ENCODE assay signal across 8 mouse cellular contexts in the genomic region with DNA sequence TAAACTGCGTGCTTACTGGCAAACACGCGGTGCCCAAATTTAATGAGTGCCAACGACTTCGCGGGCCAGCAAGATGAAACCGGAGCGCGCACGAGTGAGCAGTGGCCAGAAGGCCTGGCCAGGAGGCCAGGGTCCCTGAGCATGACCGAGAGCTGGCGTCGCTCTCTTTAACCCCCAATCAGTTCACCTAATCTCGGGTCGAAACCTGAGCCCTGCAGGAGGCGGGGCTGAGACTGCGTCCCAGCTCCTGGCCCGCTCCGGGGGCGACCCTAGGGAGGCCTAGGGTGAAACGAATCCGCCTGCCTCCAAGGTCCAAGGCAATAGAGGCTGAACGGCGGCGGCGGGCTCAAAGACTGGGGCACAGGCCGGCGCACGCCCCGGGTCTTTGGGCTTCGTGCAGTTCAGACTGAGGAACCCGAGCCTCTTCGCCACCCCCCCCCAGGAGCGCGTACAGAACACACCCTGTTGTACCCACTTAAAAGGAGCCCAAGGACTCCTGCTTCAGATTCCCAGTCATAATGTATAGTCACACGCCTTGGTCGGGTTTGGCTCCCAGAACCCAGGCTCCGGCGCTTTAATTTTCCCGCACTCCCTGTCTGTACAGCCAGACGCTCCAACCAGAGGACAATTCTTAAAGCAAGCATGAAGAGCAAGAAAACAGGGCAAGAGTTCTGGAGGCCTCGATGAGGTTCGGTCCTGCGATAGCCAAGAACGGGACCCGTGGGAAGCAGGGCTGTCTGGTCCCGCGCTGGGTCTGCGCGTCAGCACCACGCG. TPM values are rescaled to one million over a fixed set of nuclear protein-coding genes. Genes with fewer than 3 reads are reported as not detected.
DNase-seq lines count a peak whose midpoint lies in the region; ATAC-seq lines count a peak whose summit lies in the region.

No protein-coding gene starts in this region.

- no peaks in the 10 kb centered on the region for H3K36me3 ChIP-seq in embryonic facial prominence, embryonic 10.5 days (replicated peaks)
- H3K36me3 ChIP-seq in hindbrain, embryonic 16.5 days (ENCODE audit: control insufficient read depth, insufficient read depth, low read length) = no peaks in the 10 kb centered on the region
- H3K36me3 ChIP-seq in megakaryocyte, embryonic 14.5 days (replicated peaks; ENCODE audit: low read length) = no peaks in the 10 kb centered on the region

- 0 out of 2 replicates have a peak, but pooled peaks have one; percentile 5 for ATAC-seq in hindbrain, embryonic 16.5 days
- no peak for ATAC-seq in inflammation-experienced regulatory T-cells, adult 6 months

- no peaks in the 10 kb centered on the region for H3K9me3 ChIP-seq in embryonic facial prominence, embryonic 10.5 days
- H3K9me3 ChIP-seq in hindbrain, embryonic 16.5 days (ENCODE audit: control insufficient read depth, low read length) = no peaks in the 10 kb centered on the region
- H3K9me3 ChIP-seq in megakaryocyte, embryonic 14.5 days = peaks cover 9% of the 10 kb centered on the region; the same call in 1 of the 2 replicates

- under 1% methylated on average over 52 of the region's 52 CpGs for WGBS in embryonic facial prominence, embryonic 10.5 days
- 1% methylated on average over 50 of the region's 52 CpGs for WGBS in hindbrain, embryonic 16.5 days

- H3K9ac ChIP-seq in hindbrain, embryonic 16.5 days (ENCODE audit: low read depth, low read length) = no peak overlapping the region

- H3K27ac ChIP-seq in embryonic facial prominence, embryonic 10.5 days (replicated peaks) = no peak overlapping the region
- no peak overlapping the region for H3K27ac ChIP-seq in hindbrain, embryonic 16.5 days (ENCODE audit: low read depth, low read length)

- peaks cover 100% of the 10 kb centered on the region for H3K27me3 ChIP-seq in embryonic facial prominence, embryonic 10.5 days (replicated peaks; ENCODE audit: low read depth, poor library complexity, severe bottlenecking)
- H3K27me3 ChIP-seq in hindbrain, embryonic 16.5 days (replicated peaks; ENCODE audit: control insufficient read depth, insufficient read depth, low read length) = peaks cover 48% of the 10 kb centered on the region
- H3K27me3 ChIP-seq in megakaryocyte, embryonic 14.5 days (replicated peaks) = peaks cover 88% of the 10 kb centered on the region

- peak overlapping the region; percentile 42 for H3K4me3 ChIP-seq in embryonic facial prominence, embryonic 10.5 days
- H3K4me3 ChIP-seq in hindbrain, embryonic 16.5 days (ENCODE audit: low read length) = peak overlapping the region; percentile 28
- peak overlapping the region; percentile 76 for H3K4me3 ChIP-seq in megakaryocyte, embryonic 14.5 days (replicated peaks)

- peaks cover 56% of the 10 kb centered on the region for H3K4me1 ChIP-seq in embryonic facial prominence, embryonic 10.5 days
- peaks cover 39% of the 10 kb centered on the region for H3K4me1 ChIP-seq in hindbrain, embryonic 16.5 days (ENCODE audit: control insufficient read depth, insufficient read depth, low read depth, low read length)
- H3K4me1 ChIP-seq in megakaryocyte, embryonic 14.5 days = peaks cover 51% of the 10 kb centered on the region

- peak; percentile 19 for DNase-seq in right cerebral cortex, postnatal 4 days
- no peak for DNase-seq in right cerebral cortex, adult 18-20 months
- DNase-seq in embryonic facial prominence, embryonic 10.5 days (ENCODE audit: low spot score) = peak; percentile 76
- peak; percentile 45 for DNase-seq in testis, postnatal 10 days (ENCODE audit: low spot score)
- no peak for DNase-seq in urinary bladder, postnatal 4 days (ENCODE audit: low spot score in 2 of 2)

- peak overlapping the region; percentile 49 for H3K4me2 ChIP-seq in hindbrain, embryonic 16.5 days (ENCODE audit: low read length)

RNA-seq across cellular contexts. Expression of a gene that starts 1.0 kb away (rescaled TPM):
- polyA plus RNA-seq in embryonic facial prominence, embryonic 10.5 days (2016; fragmentation: Nextera tagmentation; extraction: Ambion mirVana) = 0.05 TPM in 1 of 2 replicates, not detected in the other
- polyA plus RNA-seq in hindbrain, embryonic 16.5 days (2015; fragmentation: Nextera tagmentation; extraction: Ambion mirVana) = 0.09 TPM in 1 of 2 replicates, not detected in the other
- polyA plus RNA-seq in megakaryocyte, embryonic 14.5 days (2012; ENCODE audit: insufficient read depth, low replicate concordance) = 2.7 TPM in 1 of 2 replicates, not detected in the other
- polyA plus RNA-seq in inflammation-experienced regulatory T-cells, adult 6 months (2017; shearing (Covaris generic)) = 1 to 10 TPM; 2.0 to 7.4 (median 5.5) TPM

Comparison
In these comparisons a context has a peak if more than half of its experiments do, and no peak if none do; other contexts are left out.
1. DNase-seq: peak in right cerebral cortex, postnatal 4 days (single experiment), embryonic facial prominence, embryonic 10.5 days (single experiment) and testis, postnatal 10 days (single experiment); none in right cerebral cortex, adult 18-20 months (single experiment) and urinary bladder, postnatal 4 days (0 of 2).
2. Peak in every context shown above with its lines, with median percentiles within 50 percentile points of each other: H3K4me3 ChIP-seq.